Mouse (Mus musculus) lung, postnatal 0 days (tissue): ENCODE data around the gene Hist2h2ab.
A peak's percentile ranks its signal among the peaks of the same experiment; 100 is the strongest.

Experiments used
- CTCF ChIP-seq: IDR thresholded peaks from 2 replicates; pipeline ENCODE4 v1.5.1; 2016; ENCODE audit warnings: antibody characterized with exemption, mild to moderate bottlenecking
- EP300 ChIP-seq: IDR thresholded peaks from 2 replicates; pipeline ENCODE4 v1.6.1; 2016; ENCODE audit warnings: antibody characterized with exemption, mild to moderate bottlenecking, control low read depth

DNA sequence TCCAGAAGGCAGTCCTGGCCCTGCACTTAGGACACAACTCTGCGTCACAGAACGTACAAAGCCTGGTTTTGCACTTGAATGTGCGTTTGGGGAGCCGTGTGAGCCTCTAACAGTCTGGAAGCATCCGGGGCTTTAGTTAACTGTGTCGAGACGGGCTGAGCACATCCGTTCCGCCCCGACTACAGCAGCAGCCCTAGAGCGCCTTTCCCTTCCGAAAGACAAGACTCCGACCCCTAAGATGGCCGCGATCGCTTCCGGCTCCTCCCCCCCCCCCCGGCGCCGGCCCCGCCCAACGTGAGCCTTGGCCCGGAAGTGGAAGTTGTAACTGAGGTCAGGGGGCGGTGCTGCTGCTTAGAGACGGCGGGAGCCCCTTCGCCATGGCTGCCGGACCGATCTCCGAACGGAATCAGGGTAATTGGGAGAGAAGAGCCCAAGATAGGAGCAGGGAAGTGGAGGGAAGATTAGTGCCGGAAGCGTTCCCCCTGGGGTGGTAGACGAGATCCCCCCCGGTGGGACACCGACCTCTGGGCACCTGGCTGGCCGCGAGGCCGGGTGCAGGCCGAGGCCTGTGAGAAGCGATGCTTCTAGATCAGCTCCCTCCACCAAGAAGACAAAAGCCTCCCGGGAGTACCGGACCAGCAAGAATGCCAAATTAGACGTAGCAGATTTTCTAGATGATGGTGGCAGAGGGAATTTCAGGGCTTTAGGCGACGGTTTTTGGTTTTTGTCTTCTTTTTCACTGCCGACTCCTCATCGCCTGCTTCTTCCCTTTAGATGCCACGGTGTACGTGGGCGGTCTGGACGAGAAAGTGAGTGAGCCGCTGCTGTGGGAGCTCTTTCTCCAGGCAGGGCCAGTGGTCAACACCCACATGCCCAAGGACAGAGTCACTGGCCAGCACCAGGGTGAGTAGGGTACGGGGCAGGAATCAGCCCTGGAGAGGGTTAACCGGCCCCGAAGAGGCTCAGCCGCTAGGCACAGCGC is 47.2 kb upstream of the Hist2h2ab start, which contains the start of gene Sf3b4:
- no peak for TF ChIP-seq CTCF
- TF ChIP-seq EP300, result peak; percentile 59; the same call in 1 of the 2 replicates
